Mouse (Mus musculus) lung, adult 2 months (tissue): ENCODE results near the gene Wdr90.

Source experiments
- CTCF ChIP-seq: fragments of 200-500 bp; IDR thresholded peaks from 2 replicates; pipeline ENCODE4 v1.5.1; 2011; ENCODE audit warnings: mild to moderate bottlenecking, low read length, control low read depth; ENCODE audit not compliant: insufficient read depth
- POLR2A ChIP-seq: fragments of 200-500 bp; IDR thresholded peaks from 2 replicates; pipeline ENCODE4 v1.6.1; 2011; ENCODE audit warnings: low read depth, mild to moderate bottlenecking, control low read depth, low read length, borderline replicate concordance; ENCODE audit errors: extremely low read depth

GRCm38 (mm10) chr17:25881691-25882090 is 20.4 kb upstream of the Wdr90 start:
- TF ChIP-seq POLR2A, result no peak
- no peak for TF ChIP-seq CTCF
